Mouse (Mus musculus) limb, embryonic 15.5 days (tissue): ENCODE measurements at regions not wholly inside any gene's neighbourhood (a gene's known extent, or its start where the extent isn't known, plus 50 kb on each side); places are given as distances from the start of the nearest gene placed in this dataset.

Experiments
- ATAC-seq: fragments of 200-750 bp; cut with Nextera tagmentation; 2 replicates; pipeline ENCODE4 v1.8.0; 2017; ENCODE audit warnings: low read depth, moderate TSS enrichment; ENCODE audit not compliant: insufficient number of reproducible peaks, low FRiP score, low TSS enrichment
- H3K27ac ChIP-seq: fragments of 300-500 bp; sonication (generic); 2 replicates; pipeline ENCODE4 v1.5.1; 2015; ENCODE audit warnings: moderate library complexity, mild to moderate bottlenecking, inconsistent platforms
- H3K27me3 ChIP-seq: fragments of 300-500 bp; sonication (generic); 2 replicates; pipeline ENCODE4 v1.6.1; 2015; ENCODE audit warnings: inconsistent platforms
- H3K36me3 ChIP-seq: fragments of 300-500 bp; sonication (generic); 2 replicates; pipeline ENCODE4 v1.6.1; 2015; ENCODE audit warnings: inconsistent platforms
- H3K4me1 ChIP-seq: fragments of 300-500 bp; sonication (generic); 2 replicates; pipeline ENCODE4 v1.6.1; 2015; ENCODE audit warnings: inconsistent platforms
- H3K4me2 ChIP-seq: fragments of 300-500 bp; sonication (generic); 2 replicates; pipeline ENCODE4 v1.6.1; 2015; ENCODE audit warnings: mild to moderate bottlenecking, inconsistent platforms
- H3K4me3 ChIP-seq: fragments of 300-500 bp; sonication (generic); 2 replicates; pipeline ENCODE4 v1.5.1; 2015; ENCODE audit warnings: mild to moderate bottlenecking, inconsistent platforms
- H3K9ac ChIP-seq: fragments of 300-500 bp; sonication (generic); 2 replicates; pipeline ENCODE4 v1.6.1; 2015; ENCODE audit warnings: inconsistent platforms
- H3K9me3 ChIP-seq: fragments of 300-500 bp; sonication (generic); 2 replicates; pipeline ENCODE4 v1.6.1; 2016; ENCODE audit warnings: inconsistent platforms
- WGBS: fragments of 180-500 bp; shearing (Covaris S2); methylation state at CpG from one replicate; pipeline ENCODE4 v1.1.7; 2015; 5-methylcytosine and 5-hydroxymethylcytosine counted together

GRCm38 (mm10) chr10:96497482-96497881 is 119.3 kb upstream of the Btg1 start:
- H3K4me2 ChIP-seq = no peak overlapping the region
- 89% methylated on average over 7 of the region's 7 CpGs for WGBS
- H3K9me3 ChIP-seq = no peaks in the 10 kb centered on the region
- H3K9ac ChIP-seq = no peak overlapping the region
- no peaks in the 10 kb centered on the region for H3K36me3 ChIP-seq
- no peaks in the 10 kb centered on the region for H3K27me3 ChIP-seq
- no peak overlapping the region for H3K4me3 ChIP-seq
- no peak overlapping the region for H3K27ac ChIP-seq
- no peaks in the 10 kb centered on the region for H3K4me1 ChIP-seq
- ATAC-seq = no peak

- ATAC-seq = no peak
Measured at GRCm38 (mm10) chr10:96499274-96499673, 117.5 kb upstream of the Btg1 start.

GRCm38 (mm10) chr10:96502090-96502728 is 114.6 kb upstream of the Btg1 start:
- ATAC-seq = no peak

More at GRCm38 (mm10) chr10:96499274-96499673, 117.5 kb upstream of the Btg1 start:
- H3K27me3 ChIP-seq = no peaks in the 10 kb centered on the region
- no peak overlapping the region for H3K9ac ChIP-seq
- 87% methylated on average over 2 of the region's 2 CpGs for WGBS
- H3K4me2 ChIP-seq = no peak overlapping the region
- no peaks in the 10 kb centered on the region for H3K9me3 ChIP-seq
- H3K36me3 ChIP-seq = no peaks in the 10 kb centered on the region
- H3K4me3 ChIP-seq = no peak overlapping the region
- no peak overlapping the region for H3K27ac ChIP-seq
- no peaks in the 10 kb centered on the region for H3K4me1 ChIP-seq

GRCm38 (mm10) chr10:96502736-96503135 is 114.1 kb upstream of the Btg1 start:
- no peaks in the 10 kb centered on the region for H3K4me1 ChIP-seq
- ATAC-seq = no peak

More at GRCm38 (mm10) chr10:96502090-96502728, 114.6 kb upstream of the Btg1 start:
- H3K36me3 ChIP-seq = no peaks in the 10 kb centered on the region
- no peaks in the 10 kb centered on the region for H3K4me1 ChIP-seq
- H3K9ac ChIP-seq = no peak overlapping the region
- H3K9me3 ChIP-seq = no peaks in the 10 kb centered on the region
- H3K27me3 ChIP-seq = no peaks in the 10 kb centered on the region
- no peak overlapping the region for H3K4me2 ChIP-seq
- H3K4me3 ChIP-seq = no peak overlapping the region
- no peak overlapping the region for H3K27ac ChIP-seq
- WGBS = 68% methylated on average over 4 of the region's 4 CpGs

GRCm38 (mm10) chr10:96504340-96504739 is 112.5 kb upstream of the Btg1 start:
- H3K27ac ChIP-seq = no peak overlapping the region
- 77% methylated on average over 8 of the region's 8 CpGs for WGBS
- no peak for ATAC-seq

More at GRCm38 (mm10) chr10:96502736-96503135, 114.1 kb upstream of the Btg1 start:
- no peak overlapping the region for H3K4me2 ChIP-seq
- H3K27ac ChIP-seq = no peak overlapping the region
- no peaks in the 10 kb centered on the region for H3K9me3 ChIP-seq
- H3K4me3 ChIP-seq = no peak overlapping the region
- H3K36me3 ChIP-seq = no peaks in the 10 kb centered on the region
- H3K9ac ChIP-seq = no peak overlapping the region
- no peaks in the 10 kb centered on the region for H3K27me3 ChIP-seq
- 71% methylated on average over 6 of the region's 6 CpGs for WGBS

GRCm38 (mm10) chr10:96515164-96515922 is 101.5 kb upstream of the Btg1 start:
- Histone ChIP-seq H3K4me3 (no peak overlapping the region), H3K36me3 (no peaks in the 10 kb centered on the region), H3K9ac (no peak overlapping the region), H3K4me2 (no peak overlapping the region), H3K27me3 (no peaks in the 10 kb centered on the region), H3K27ac (no peak overlapping the region), H3K4me1 (no peaks in the 10 kb centered on the region), H3K9me3 (no peaks in the 10 kb centered on the region)
- WGBS = 62% methylated on average over 10 of the region's 10 CpGs
- no peak for ATAC-seq

More at GRCm38 (mm10) chr10:96504340-96504739, 112.5 kb upstream of the Btg1 start:
- Histone ChIP-seq H3K4me3 (no peak overlapping the region), H3K4me1 (no peaks in the 10 kb centered on the region), H3K36me3 (no peaks in the 10 kb centered on the region), H3K9ac (no peak overlapping the region), H3K27me3 (no peaks in the 10 kb centered on the region), H3K9me3 (no peaks in the 10 kb centered on the region), H3K4me2 (no peak overlapping the region)

- Histone ChIP-seq H3K9me3 (no peaks in the 10 kb centered on the region), H3K4me1 (no peaks in the 10 kb centered on the region), H3K4me3 (no peak overlapping the region), H3K4me2 (no peak overlapping the region), H3K36me3 (no peaks in the 10 kb centered on the region), H3K27ac (no peak overlapping the region), H3K9ac (no peak overlapping the region), H3K27me3 (no peaks in the 10 kb centered on the region)
- ATAC-seq = no peak
- 68% methylated on average over 2 of the region's 2 CpGs for WGBS
Measured at GRCm38 (mm10) chr10:96515923-96516258, 100.9 kb upstream of the Btg1 start.

- H3K4me1 ChIP-seq = no peaks in the 10 kb centered on the region
- H3K9ac ChIP-seq = no peak overlapping the region
- ATAC-seq = no peak
- no peaks in the 10 kb centered on the region for H3K9me3 ChIP-seq
- H3K27ac ChIP-seq = peak overlapping the region; percentile 54; the same call in 1 of the 2 replicates
- H3K4me2 ChIP-seq = no peak overlapping the region
- H3K4me3 ChIP-seq = no peak overlapping the region
- no peaks in the 10 kb centered on the region for H3K27me3 ChIP-seq
- WGBS = 40% methylated on average over 3 of the region's 3 CpGs
- no peaks in the 10 kb centered on the region for H3K36me3 ChIP-seq
Measured at GRCm38 (mm10) chr10:96519411-96519810, 97.4 kb upstream of the Btg1 start.

GRCm38 (mm10) chr10:96520995-96521760 is 95.6 kb upstream of the Btg1 start:
- Histone ChIP-seq H3K9ac (no peak overlapping the region), H3K27me3 (no peaks in the 10 kb centered on the region), H3K36me3 (no peaks in the 10 kb centered on the region), H3K4me2 (no peak overlapping the region), H3K4me3 (no peak overlapping the region), H3K4me1 (no peaks in the 10 kb centered on the region), H3K9me3 (no peaks in the 10 kb centered on the region), H3K27ac (no peak overlapping the region)
- 71% methylated on average over 8 of the region's 8 CpGs for WGBS
- no peak for ATAC-seq

- Histone ChIP-seq H3K4me2 (no peak overlapping the region), H3K36me3 (no peaks in the 10 kb centered on the region), H3K27me3 (no peaks in the 10 kb centered on the region), H3K27ac (no peak overlapping the region), H3K9ac (no peak overlapping the region), H3K9me3 (no peaks in the 10 kb centered on the region), H3K4me3 (no peak overlapping the region), H3K4me1 (no peaks in the 10 kb centered on the region)
- no peak for ATAC-seq
- 31% methylated on average over 20 of the region's 20 CpGs for WGBS
Measured at GRCm38 (mm10) chr10:96523967-96524801, 92.6 kb upstream of the Btg1 start.

- H3K9ac ChIP-seq = no peak overlapping the region
- WGBS = 84% methylated on average over 3 of the region's 3 CpGs
- H3K4me2 ChIP-seq = no peak overlapping the region
- H3K36me3 ChIP-seq = no peaks in the 10 kb centered on the region
- no peak for ATAC-seq
- no peaks in the 10 kb centered on the region for H3K9me3 ChIP-seq
- H3K27me3 ChIP-seq = no peaks in the 10 kb centered on the region
- H3K4me1 ChIP-seq = no peaks in the 10 kb centered on the region
- H3K4me3 ChIP-seq = no peak overlapping the region
- H3K27ac ChIP-seq = no peak overlapping the region
Measured at GRCm38 (mm10) chr10:96527864-96528263, 88.9 kb upstream of the Btg1 start.
